Mouse (Mus musculus) liver, adult 2 months (tissue): ENCODE measurements around the gene Ttc24.
A peak's percentile ranks its signal among the peaks of the same experiment; 100 is the strongest.

ENCODE experiments used
- CTCF ChIP-seq: fragments of 200-500 bp; IDR thresholded peaks from 2 replicates; pipeline ENCODE4 v1.5.1; 2011; ENCODE audit warnings: low read depth, low read length, control low read depth
- POLR2A ChIP-seq: fragments of 200-500 bp; IDR thresholded peaks from 2 replicates; pipeline ENCODE4 v1.6.1; 2011; ENCODE audit warnings: low read length, control low read depth; ENCODE audit not compliant: insufficient read depth; ENCODE audit errors: extremely low read depth

DNA sequence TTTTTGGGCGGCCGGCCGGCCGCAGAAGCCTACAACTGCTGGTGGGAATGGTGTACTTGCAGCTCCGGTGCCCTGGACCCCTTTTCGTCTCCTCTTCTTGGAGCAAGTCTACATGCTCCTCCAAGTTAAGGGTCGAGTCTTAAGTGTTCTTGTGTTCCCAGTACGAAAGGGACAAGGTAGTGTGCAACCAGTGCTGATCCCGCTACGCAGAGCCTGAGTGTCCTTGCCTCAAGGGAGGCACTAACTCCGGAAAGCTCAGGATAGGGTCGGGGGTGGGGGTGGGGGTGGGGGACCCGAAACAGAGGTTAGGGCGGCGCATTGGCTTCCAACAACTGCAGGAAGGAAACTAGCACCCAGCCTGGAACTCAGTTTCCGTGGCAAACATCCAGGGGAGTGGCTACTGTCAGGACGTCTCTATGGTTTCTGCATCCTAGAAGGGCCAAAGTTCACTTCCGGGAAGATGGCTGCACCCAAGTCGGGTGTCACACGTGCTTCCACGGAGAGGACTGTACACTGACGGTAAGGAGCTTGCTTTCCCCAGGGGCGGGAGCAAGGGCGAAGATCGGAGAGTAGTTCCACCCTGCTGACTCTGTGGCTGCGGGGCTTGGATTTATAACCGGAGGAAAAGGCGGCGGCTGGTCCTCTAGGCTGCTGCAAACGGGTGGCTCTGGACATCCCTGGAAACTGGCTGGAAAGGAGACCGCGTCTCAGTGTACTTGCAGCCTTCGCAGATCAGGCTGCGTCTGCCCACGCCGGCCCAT, 35.3 kb downstream of the Ttc24 start, which contains the start of gene Gpatch4:
- TF ChIP-seq CTCF (no peak), POLR2A (0 out of 2 replicates have a peak, but pooled peaks have one; percentile 15)
